ENCODE assay signal across 15 mouse cellular contexts in genomic region chr13:38324452-38324851, GRCm38 (mm10). TPM values are rescaled to one million over a fixed set of nuclear protein-coding genes. Genes with fewer than 3 reads are reported as not detected.
A peak's percentile ranks its signal among the peaks of the same experiment; 100 is the strongest.
DNase-seq lines count a peak whose midpoint lies in the region; ATAC-seq and TF ChIP-seq lines count a peak whose summit lies in the region.
"Had no signal": no experiment of that assay in that cellular context is flagged by ENCODE, and none has a peak within 500 bp of the region (broad histone marks: within the 10 kb centered on the region; RNA-seq: fewer than 3 reads in every experiment).

No protein-coding gene starts in this region.

- 36% methylated on average over 10 of the region's 10 CpGs for WGBS in kidney, postnatal 0 days
- 66% methylated on average over 10 of the region's 10 CpGs for WGBS in midbrain, embryonic 16.5 days
- 86% methylated on average over 10 of the region's 10 CpGs for WGBS in midbrain, embryonic 11.5 days

- H3K36me3 ChIP-seq in kidney, postnatal 0 days (ENCODE audit: insufficient read depth, low read length): no peaks in the 10 kb centered on the region
- H3K36me3 ChIP-seq in midbrain, embryonic 16.5 days (ENCODE audit: control insufficient read depth, insufficient read depth, low read length): no peaks in the 10 kb centered on the region
- H3K36me3 ChIP-seq in midbrain, embryonic 11.5 days (ENCODE audit: control insufficient read depth, insufficient read depth, low read length): no peaks in the 10 kb centered on the region
- H3K36me3 ChIP-seq: liver, embryonic 13.5 days had no signal

- H3K9me3 ChIP-seq in kidney, postnatal 0 days (replicated peaks; ENCODE audit: low read length): no peaks in the 10 kb centered on the region
- no peaks in the 10 kb centered on the region for H3K9me3 ChIP-seq in midbrain, embryonic 16.5 days (replicated peaks; ENCODE audit: control insufficient read depth, low read length, poor library complexity, severe bottlenecking)
- H3K9me3 ChIP-seq in midbrain, embryonic 11.5 days (ENCODE audit: control insufficient read depth, low read length): no peaks in the 10 kb centered on the region
- H3K9me3 ChIP-seq: liver, embryonic 13.5 days had no signal

- peak; percentile 12 for DNase-seq in embryo, embryonic 11 days
- no peak for DNase-seq in embryo, embryonic 9.5 days (ENCODE audit: extremely low spot score)
- DNase-seq in kidney, postnatal 0 days (ENCODE audit: low spot score): peak; percentile 73
- no peak for DNase-seq in kidney, postnatal 25 days
- no peak for DNase-seq in midbrain, embryonic 11.5 days (ENCODE audit: low spot score, missing footprints)
- peak; percentile 68 for DNase-seq in lung, postnatal 10 days
- DNase-seq in ovary, postnatal 14 days (ENCODE audit: low spot score): no peak
- DNase-seq: cerebellum, adult 11-12 months; kidney, postnatal 36 days; liver, embryonic 13.5 days; thymus, postnatal 4 days had no signal

- H3K4me1 ChIP-seq in kidney, postnatal 0 days (replicated peaks; ENCODE audit: insufficient read depth, low read length): no peaks in the 10 kb centered on the region
- H3K4me1 ChIP-seq in midbrain, embryonic 16.5 days (ENCODE audit: control insufficient read depth, insufficient read depth, low read length): peaks cover 4% of the 10 kb centered on the region; the same call in 1 of the 2 replicates
- no peaks in the 10 kb centered on the region for H3K4me1 ChIP-seq in midbrain, embryonic 11.5 days (ENCODE audit: control insufficient read depth, insufficient read depth, low read length)
- H3K4me1 ChIP-seq: liver, embryonic 13.5 days had no signal

- no peak overlapping the region for H3K4me3 ChIP-seq in kidney, postnatal 0 days (replicated peaks; ENCODE audit: low read depth, low read length)
- no peak overlapping the region for H3K4me3 ChIP-seq in midbrain, embryonic 16.5 days (ENCODE audit: low read depth, low read length)
- H3K4me3 ChIP-seq in midbrain, embryonic 11.5 days (ENCODE audit: low read depth, low read length): no peak overlapping the region
- H3K4me3 ChIP-seq: erythroblast, embryonic 14.5 days; heart, adult 2 months; liver, embryonic 13.5 days had no signal

- no peaks in the 10 kb centered on the region for H3K27me3 ChIP-seq in kidney, postnatal 0 days (ENCODE audit: insufficient read depth, low read length)
- H3K27me3 ChIP-seq in midbrain, embryonic 16.5 days (ENCODE audit: control insufficient read depth, insufficient read depth, low read depth, low read length): no peaks in the 10 kb centered on the region
- H3K27me3 ChIP-seq in midbrain, embryonic 11.5 days (ENCODE audit: control insufficient read depth, insufficient read depth, low read length): no peaks in the 10 kb centered on the region
- H3K27me3 ChIP-seq: liver, embryonic 13.5 days had no signal

- no peak for TF ChIP-seq CTCF in kidney, postnatal 0 days (IDR thresholded peaks at IDR 0.05; ENCODE audit: low read depth)

- no peak overlapping the region for H3K4me2 ChIP-seq in kidney, postnatal 0 days (ENCODE audit: low read length)
- 0 out of 2 replicates have a peak overlapping the region, but pooled peaks have one; percentile 12 for H3K4me2 ChIP-seq in midbrain, embryonic 16.5 days (ENCODE audit: low read length)
- H3K4me2 ChIP-seq in midbrain, embryonic 11.5 days: no peak overlapping the region
- H3K4me2 ChIP-seq: liver, embryonic 13.5 days had no signal

- no peak for ATAC-seq in kidney, postnatal 0 days (replicated peaks; ENCODE audit: low FRiP score, low read depth)
- peak; percentile 39 for ATAC-seq in midbrain, embryonic 16.5 days
- ATAC-seq in midbrain, embryonic 11.5 days (ENCODE audit: low FRiP score): no peak
- ATAC-seq: hindbrain, embryonic 16.5 days had no signal

- H3K27ac ChIP-seq in kidney, postnatal 0 days: no peak overlapping the region
- H3K27ac ChIP-seq in midbrain, embryonic 16.5 days (ENCODE audit: low read length): no peak overlapping the region
- H3K27ac ChIP-seq in midbrain, embryonic 11.5 days (ENCODE audit: low read depth, low read length): no peak overlapping the region
- H3K27ac ChIP-seq: heart, adult 2 months; liver, embryonic 13.5 days had no signal

- H3K9ac ChIP-seq in kidney, postnatal 0 days (ENCODE audit: low read depth, low read length): no peak overlapping the region
- no peak overlapping the region for H3K9ac ChIP-seq in midbrain, embryonic 16.5 days (ENCODE audit: low read depth, low read length)
- H3K9ac ChIP-seq in midbrain, embryonic 11.5 days (ENCODE audit: low read length): no peak overlapping the region
- H3K9ac ChIP-seq: liver, embryonic 13.5 days had no signal

RNA-seq across cellular contexts. Expression of gene Bmp6, which starts 20.5 kb away (rescaled TPM):
- polyA plus RNA-seq in kidney, postnatal 0 days (2015; fragmentation: Nextera tagmentation; extraction: Ambion mirVana): 2.7 and 3.1 TPM in 2 replicates
- 2.2 and 2.3 TPM in 2 replicates for polyA plus RNA-seq in midbrain, embryonic 16.5 days (2015; fragmentation: Nextera tagmentation; extraction: Ambion mirVana)
- 2.6 and 3.0 TPM in 2 replicates for polyA plus RNA-seq in midbrain, embryonic 11.5 days (2014; fragmentation: Nextera tagmentation; extraction: Ambion mirVana)
- polyA plus RNA-seq: erythroblast, embryonic 14.5 days had no signal

Comparison
In these comparisons a context has a peak if more than half of its experiments do, and no peak if none do; other contexts are left out.
1. DNase-seq: peak in embryo, embryonic 11 days (single experiment), kidney, postnatal 0 days (single experiment) and lung, postnatal 10 days (single experiment); none in embryo, embryonic 9.5 days (single experiment), kidney, postnatal 25 days (0 of 2), midbrain, embryonic 11.5 days (single experiment) and ovary, postnatal 14 days (single experiment).